Mouse (Mus musculus) myocyte (in vitro differentiated cells): ENCODE results near the gene Kcna6.

ENCODE experiments used
- MAX ChIP-seq: IDR thresholded peaks from one replicate; pipeline ENCODE4 v1.6.1; 2011; ENCODE audit warnings: low read depth, mild to moderate bottlenecking, control low read depth
- POLR2AphosphoS2 ChIP-seq: IDR thresholded peaks from one replicate; pipeline ENCODE4 v1.6.1; 2011; ENCODE audit warnings: low read depth, control low read depth; ENCODE audit not compliant: insufficient read length
- TCF12 ChIP-seq: IDR thresholded peaks from one replicate; pipeline ENCODE4 v1.6.1; 2011; ENCODE audit warnings: mild to moderate bottlenecking, control low read depth; ENCODE audit not compliant: poor library complexity, insufficient read depth, severe bottlenecking
- USF1 ChIP-seq: IDR thresholded peaks from one replicate; pipeline ENCODE4 v1.6.1; 2011; ENCODE audit warnings: low read depth, mild to moderate bottlenecking, control low read depth, moderate library complexity

GRCm38 (mm10) chr6:126735806-126736205 lies 4.7 kb downstream of the Kcna6 start:
- TF ChIP-seq TCF12 (no peak), POLR2AphosphoS2 (no peak), USF1 (no peak), MAX (no peak)
